Mouse (Mus musculus): ENCODE data around the gene Gm28778. TPM values are rescaled to one million over a fixed set of nuclear protein-coding genes. Genes with fewer than 3 reads are reported as not detected.

The Gm28778 gene
- total RNA-seq, 4 experiments from 2014 or later: 1.4 to 4.2 (median 1.9) TPM

Other genes with a start within 250 kb of the Gm28778 start
- under 1 TPM in 1 of 4 experiments, not detected in 3; 0.11 TPM for gene Mstn, start 235.5 kb upstream of the Gm28778 start, total RNA-seq (2022)
- not detected for gene 1700019A02Rik, start 109.5 kb upstream of the Gm28778 start, total RNA-seq (2022)
- gene Pms1, start 93 bp upstream of the Gm28778 start, total RNA-seq (2022): 10 to 100 TPM in 2 of 4 experiments, 1 to 10 TPM in 2; 4.5 to 10.8 (median 8.7) TPM
- 10 to 100 TPM; 21.6 to 27.5 (median 25.1) TPM for gene Ormdl1, start within 50 bp of the Gm28778 start, total RNA-seq (2022)
- gene Osgepl1, start 16.5 kb downstream of the Gm28778 start, total RNA-seq (2022): 10 to 100 TPM; 23.2 to 26.4 (median 24.1) TPM
- gene Asdurf, start 55.5 kb downstream of the Gm28778 start, total RNA-seq (2022): not detected
- gene Gm28551, start 55.6 kb downstream of the Gm28778 start, total RNA-seq (2022): under 1 TPM in 3 of 4 experiments, not detected in 1; 0.08 to 0.14 (median 0.09) TPM
- gene Asnsd1, start 55.6 kb downstream of the Gm28778 start, total RNA-seq (2022): 10 to 100 TPM; 28.0 to 33.0 (median 29.2) TPM